Mouse (Mus musculus): ENCODE measurements at regions not wholly inside any gene's neighbourhood (a gene's known extent, or its start where the extent isn't known, plus 50 kb on each side); places are given as distances from the start of the nearest gene placed in this dataset.

- no peak for ATAC-seq (replicated peaks; ENCODE audit: low FRiP score, poor library complexity, severe bottlenecking)
Measured at GRCm38 (mm10) chr11:22611102-22611869, 99.4 kb downstream of the Tmem17 start.

- ATAC-seq (replicated peaks; ENCODE audit: low FRiP score, poor library complexity, severe bottlenecking) = no peak
Measured at GRCm38 (mm10) chr11:22613500-22613899, 101.6 kb downstream of the Tmem17 start.

- peak; percentile 70 for ATAC-seq (replicated peaks; ENCODE audit: low FRiP score, poor library complexity, severe bottlenecking)
Measured at GRCm38 (mm10) chr11:22617204-22617874, 105.5 kb downstream of the Tmem17 start.

- no peak for ATAC-seq (replicated peaks; ENCODE audit: low FRiP score, poor library complexity, severe bottlenecking)
Measured at GRCm38 (mm10) chr11:22620912-22621705, 109.2 kb downstream of the Tmem17 start.

- ATAC-seq (replicated peaks; ENCODE audit: low FRiP score, poor library complexity, severe bottlenecking) = no peak
Measured at GRCm38 (mm10) chr11:22621868-22622267, 110.0 kb downstream of the Tmem17 start.

GRCm38 (mm10) chr11:22622496-22622997 is 110.7 kb downstream of the Tmem17 start:
- ATAC-seq (replicated peaks; ENCODE audit: low FRiP score, poor library complexity, severe bottlenecking) = no peak

- ATAC-seq (replicated peaks; ENCODE audit: low FRiP score, poor library complexity, severe bottlenecking) = no peak
Measured at GRCm38 (mm10) chr11:22626407-22626806, 114.5 kb downstream of the Tmem17 start.

GRCm38 (mm10) chr11:22628497-22628896 is 116.6 kb downstream of the Tmem17 start:
- ATAC-seq (replicated peaks; ENCODE audit: low FRiP score, poor library complexity, severe bottlenecking) = no peak

GRCm38 (mm10) chr11:22628979-22629378 is 117.1 kb downstream of the Tmem17 start:
- ATAC-seq (replicated peaks; ENCODE audit: low FRiP score, poor library complexity, severe bottlenecking) = no peak

GRCm38 (mm10) chr11:22629581-22629980 is 117.7 kb downstream of the Tmem17 start:
- no peak for ATAC-seq (replicated peaks; ENCODE audit: low FRiP score, poor library complexity, severe bottlenecking)

- no peak for ATAC-seq (replicated peaks; ENCODE audit: low FRiP score, poor library complexity, severe bottlenecking)
Measured at GRCm38 (mm10) chr11:22629991-22630390, 118.1 kb downstream of the Tmem17 start.

GRCm38 (mm10) chr11:22630982-22631381 is 119.1 kb downstream of the Tmem17 start:
- no peak for ATAC-seq (replicated peaks; ENCODE audit: low FRiP score, poor library complexity, severe bottlenecking)

GRCm38 (mm10) chr11:22631606-22632313 is 119.9 kb downstream of the Tmem17 start:
- ATAC-seq (replicated peaks; ENCODE audit: low FRiP score, poor library complexity, severe bottlenecking) = no peak

- no peak for ATAC-seq (replicated peaks; ENCODE audit: low FRiP score, poor library complexity, severe bottlenecking)
Measured at GRCm38 (mm10) chr11:22632314-22632700, 120.4 kb downstream of the Tmem17 start.

GRCm38 (mm10) chr11:22632988-22633387 is 121.1 kb downstream of the Tmem17 start:
- ATAC-seq (replicated peaks; ENCODE audit: low FRiP score, poor library complexity, severe bottlenecking) = no peak

- no peak for ATAC-seq (replicated peaks; ENCODE audit: low FRiP score, poor library complexity, severe bottlenecking)
Measured at GRCm38 (mm10) chr11:22633961-22634360, 122.1 kb downstream of the Tmem17 start.

- no peak for ATAC-seq (replicated peaks; ENCODE audit: low FRiP score, poor library complexity, severe bottlenecking)
Measured at GRCm38 (mm10) chr11:22635021-22635420, 123.1 kb downstream of the Tmem17 start.

- ATAC-seq (replicated peaks; ENCODE audit: low FRiP score, poor library complexity, severe bottlenecking) = no peak
Measured at GRCm38 (mm10) chr11:22636321-22636720, 124.4 kb downstream of the Tmem17 start.

GRCm38 (mm10) chr11:22636761-22637557 is 125.1 kb downstream of the Tmem17 start:
- ATAC-seq (replicated peaks; ENCODE audit: low FRiP score, poor library complexity, severe bottlenecking) = no peak
